Mouse (Mus musculus): Measurements from ENCODE around the gene Tmx2.

DNA sequence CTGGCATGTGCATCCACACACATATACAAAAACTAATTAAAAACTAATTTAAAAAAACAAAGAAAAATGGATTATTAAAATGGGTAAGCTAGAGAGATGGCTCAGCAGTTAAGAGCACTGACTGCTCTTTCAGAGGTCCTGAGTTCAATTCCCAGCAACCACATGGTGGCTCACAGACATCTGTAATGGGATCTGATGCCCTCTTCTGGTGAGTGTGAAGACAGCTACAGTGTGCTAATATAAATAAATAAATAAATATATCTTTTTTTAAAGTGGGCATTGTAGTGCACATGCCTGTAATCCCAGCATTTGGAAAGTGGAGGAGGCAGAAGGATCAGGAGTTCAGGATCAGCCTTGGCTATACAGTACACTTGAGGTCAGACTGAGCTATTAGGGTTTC lies 25.6 kb downstream of the Tmx2 start:
- TF ChIP-seq CTCF (IDR thresholded peaks at IDR 0.05; ENCODE audit: low read depth, low read length) = no peak
- no peak for TF ChIP-seq GATA1 (IDR thresholded peaks at IDR 0.05; ENCODE audit: borderline replicate concordance, low read length)
- TF ChIP-seq TAL1 (conservative IDR thresholded peaks at IDR 0.05; ENCODE audit: low read depth, low read length) = no peak
